Mouse (Mus musculus) erythroblast, embryonic 14.5 days (primary cell): ENCODE data around the gene Tcn2.

ENCODE experiments used
- GATA1 ChIP-seq: IDR thresholded peaks from 2 replicates; pipeline ENCODE4 v1.6.1; 2012; ENCODE audit warnings: low read length, inconsistent platforms, mixed read lengths
- TAL1 ChIP-seq: IDR thresholded peaks from 3 replicates; pipeline ENCODE4 v1.6.1; 2012; ENCODE audit warnings: low read length, inconsistent platforms, mixed read lengths

GRCm38 (mm10) chr11:3961761-3962160 is 29.8 kb upstream of the Tcn2 start:
- TF ChIP-seq TAL1 (no peak), GATA1 (no peak)
